Mouse (Mus musculus): ENCODE data around the gene Ccl4.

- TF ChIP-seq CTCF (IDR thresholded peaks at IDR 0.05; ENCODE audit: borderline replicate concordance, insufficient read depth, low read length), result no peak
- no peak for TF ChIP-seq POLR2A (IDR thresholded peaks at IDR 0.05; ENCODE audit: low read depth, low read length)
Observed at GRCm38 (mm10) chr11:83671743-83672142, 9.4 kb downstream of the Ccl4 start.

Data from embryonic fibroblast, embryonic 13.5 days (primary cell).